Mouse (Mus musculus) ES-E14 (cell line): ENCODE measurements around the gene Ablim1.

Experiments used
- CHD2 ChIP-seq: IDR thresholded peaks from 2 replicates; pipeline ENCODE4 v1.6.1; 2014; ENCODE audit warnings: mild to moderate bottlenecking, low read depth, low read length, inconsistent platforms
- HCFC1 ChIP-seq: IDR thresholded peaks from 2 replicates; pipeline ENCODE4 v1.6.1; 2012; ENCODE audit warnings: low read length, inconsistent platforms, borderline replicate concordance; ENCODE audit not compliant: insufficient read depth
- MAFK ChIP-seq: IDR thresholded peaks from 2 replicates; pipeline ENCODE4 v1.6.1; 2014; ENCODE audit warnings: mild to moderate bottlenecking, low read depth, low read length, inconsistent platforms; ENCODE audit not compliant: insufficient read depth
- ZC3H11A ChIP-seq: IDR thresholded peaks from 2 replicates; pipeline ENCODE4 v1.6.1; 2012; ENCODE audit warnings: low read depth, mild to moderate bottlenecking, inconsistent platforms, low read length, borderline replicate concordance
- ZNF384 ChIP-seq: IDR thresholded peaks from 2 replicates; pipeline ENCODE4 v1.6.1; 2012; ENCODE audit warnings: low read depth, low read length, inconsistent platforms

GRCm38 (mm10) chr19:57138469-57138868, 176.2 kb downstream of the Ablim1 start:
- TF ChIP-seq MAFK (no peak), CHD2 (no peak), ZNF384 (no peak), ZC3H11A (no peak), HCFC1 (no peak)
